Mouse (Mus musculus): ENCODE results near the gene Ankrd36.

DNA sequence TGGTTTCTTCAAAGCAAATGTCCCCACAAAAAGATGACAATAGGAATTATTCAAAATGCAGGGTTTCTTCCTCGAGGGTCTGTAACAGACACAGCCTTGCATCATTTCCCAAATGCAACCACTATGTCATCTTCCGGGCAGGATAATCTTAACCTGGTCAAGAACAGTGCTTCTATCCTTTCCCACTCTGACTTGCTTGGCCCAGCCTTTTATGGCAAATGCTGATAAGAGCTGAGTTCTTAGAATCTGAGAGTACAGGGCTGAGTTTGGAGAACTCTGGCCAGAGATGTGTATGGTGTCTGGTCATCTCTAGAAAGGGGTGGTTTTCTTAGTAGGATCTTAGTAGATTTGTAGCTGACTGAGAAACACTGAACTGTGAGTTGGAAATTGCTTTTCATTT lies 4.3 kb downstream of the Ankrd36 start:
- TF ChIP-seq CTCF (IDR thresholded peaks at IDR 0.05; ENCODE audit: low read depth) (no peak), EP300 (optimal IDR thresholded peaks at IDR 0.05) (no peak)

Data from stomach, postnatal 0 days (tissue).